Mouse (Mus musculus): ENCODE measurements around the gene Gchfr.

- TF ChIP-seq CTCF (IDR thresholded peaks at IDR 0.05; ENCODE audit: insufficient read depth, low read length), result no peak
- no peak for TF ChIP-seq POLR2A (IDR thresholded peaks at IDR 0.05; ENCODE audit: borderline replicate concordance, extremely low read depth, low read depth, low read length)
These were observed 35.4 kb downstream of the Gchfr start for GRCm38 (mm10) chr2:119202914-119203453.
